Mouse (Mus musculus) stomach, postnatal 0 days (tissue): ENCODE data around the gene Scarf1. TPM values are rescaled to one million over a fixed set of nuclear protein-coding genes. Genes with fewer than 3 reads are reported as not detected.
A peak's percentile ranks its signal among the peaks of the same experiment; 100 is the strongest.

Experiments used
- ATAC-seq: fragments of 200-750 bp; cut with Nextera tagmentation; 2 replicates; pipeline ENCODE4 v1.8.0; 2017; ENCODE audit not compliant: low FRiP score, low TSS enrichment
- DNase-seq: peaks from one replicate; pipeline ENCODE4 v3.0.0-alpha.2; 2016; ENCODE audit warnings: low spot score
- H3K27ac ChIP-seq: fragments of 300-500 bp; sonication (generic); replicated peaks from 2 replicates; pipeline ENCODE4 v1.5.1; 2014; ENCODE audit warnings: mild to moderate bottlenecking, control low read depth
- H3K27me3 ChIP-seq: fragments of 300-500 bp; sonication (generic); 2 replicates; pipeline ENCODE4 v1.6.1; 2014; ENCODE audit warnings: low read length; ENCODE audit not compliant: control insufficient read depth, insufficient read depth
- H3K36me3 ChIP-seq: fragments of 300-500 bp; sonication (generic); 2 replicates; pipeline ENCODE4 v1.6.1; 2014; ENCODE audit warnings: low read length, mixed read lengths; ENCODE audit not compliant: control insufficient read depth, insufficient read depth
- H3K4me1 ChIP-seq: fragments of 300-500 bp; sonication (generic); replicated peaks from 2 replicates; pipeline ENCODE4 v1.6.1; 2014; ENCODE audit warnings: antibody characterized with exemption; ENCODE audit not compliant: control insufficient read depth, insufficient read depth
- H3K4me2 ChIP-seq: fragments of 300-500 bp; sonication (generic); replicated peaks from 2 replicates; pipeline ENCODE4 v1.6.1; 2014; ENCODE audit warnings: low read depth, mild to moderate bottlenecking, control low read depth, moderate library complexity
- H3K4me3 ChIP-seq: fragments of 300-500 bp; sonication (generic); 2 replicates; pipeline ENCODE4 v1.5.1; 2014; ENCODE audit warnings: low read depth, low read length, control low read depth
- H3K9ac ChIP-seq: fragments of 300-500 bp; sonication (generic); 2 replicates; pipeline ENCODE4 v1.6.1; 2014; ENCODE audit warnings: mild to moderate bottlenecking, low read length, control low read depth, mixed read lengths
- H3K9me3 ChIP-seq: fragments of 300-500 bp; sonication (generic); 2 replicates; pipeline ENCODE4 v1.6.1; 2016; ENCODE audit warnings: low read length; ENCODE audit not compliant: control insufficient read depth
- CTCF ChIP-seq: IDR thresholded peaks from 2 replicates; pipeline ENCODE4 v1.5.1; 2016; ENCODE audit warnings: antibody characterized with exemption, low read depth, mild to moderate bottlenecking, moderate library complexity
- EP300 ChIP-seq: optimal IDR thresholded peaks from 2 replicates; pipeline ENCODE3; 2016; ENCODE audit warnings: antibody characterized with exemption
- WGBS: fragments of 180-500 bp; shearing (Covaris S2); extraction: QIAGEN DNeasy Blood & Tissue Kit; methylation state at CpG from one replicate; pipeline ENCODE4 v1.1.7; 2014; 5-methylcytosine and 5-hydroxymethylcytosine counted together
- polyA plus RNA-seq: library from polyadenylated mRNA; unstranded; fragments of >200 nt; fragmentation: Nextera tagmentation; extraction: Ambion mirVana; gene quantifications from 2 replicates; pipeline ENCODE4 v1.2.1, GENCODE M21; 2015

Scarf1 gene
- polyA plus RNA-seq, 1 experiment from 2014 or later = 2.8 TPM

- no peaks in the 10 kb centered on the region for H3K27me3 ChIP-seq
- no peak overlapping the region for H3K4me3 ChIP-seq
- no peak for DNase-seq
- H3K4me1 ChIP-seq = no peaks in the 10 kb centered on the region; the same call in 1 of the 2 replicates
- no peak for ATAC-seq
- H3K9me3 ChIP-seq = no peaks in the 10 kb centered on the region
- TF ChIP-seq CTCF (no peak), EP300 (no peak)
- WGBS = 81% methylated on average over 9 of the region's 9 CpGs
- H3K27ac ChIP-seq = no peak overlapping the region
- no peak overlapping the region for H3K4me2 ChIP-seq
- no peak overlapping the region for H3K9ac ChIP-seq
- H3K36me3 ChIP-seq = no peaks in the 10 kb centered on the region
Measured at GRCm38 (mm10) chr11:75544713-75545112, 31.4 kb downstream of the Scarf1 start.

- Histone ChIP-seq H3K27ac (0 out of 2 replicates have a peak overlapping the region, but pooled peaks have one; percentile 40), H3K4me2 (no peak overlapping the region), H3K4me3 (no peak overlapping the region), H3K9me3 (no peaks in the 10 kb centered on the region), H3K4me1 (peaks cover 8% of the 10 kb centered on the region), H3K9ac (no peak overlapping the region), H3K36me3 (no peaks in the 10 kb centered on the region), H3K27me3 (no peaks in the 10 kb centered on the region)
- no peak for TF ChIP-seq EP300
- no peak for TF ChIP-seq CTCF
- DNase-seq (no peak), ATAC-seq (no peak)
- WGBS = 52% methylated on average over 4 of the region's 4 CpGs
Measured at GRCm38 (mm10) chr11:75546057-75546456, 32.7 kb downstream of the Scarf1 start.

GRCm38 (mm10) chr11:75549658-75550111, 36.3 kb downstream of the Scarf1 start:
- no peaks in the 10 kb centered on the region for H3K9me3 ChIP-seq
- H3K4me3 ChIP-seq = no peak overlapping the region
- no peak overlapping the region for H3K4me2 ChIP-seq
- WGBS = 33% methylated on average over 5 of the region's 5 CpGs
- H3K9ac ChIP-seq = no peak overlapping the region
- DNase-seq = no peak
- peaks cover 22% of the 10 kb centered on the region for H3K4me1 ChIP-seq
- H3K27ac ChIP-seq = peak overlapping the region; percentile 50; the same call in 1 of the 2 replicates
- no peak for TF ChIP-seq CTCF
- TF ChIP-seq EP300 = peak; percentile 51
- H3K27me3 ChIP-seq = no peaks in the 10 kb centered on the region
- no peaks in the 10 kb centered on the region; the same call in 1 of the 2 replicates for H3K36me3 ChIP-seq
- peak; percentile 36 for ATAC-seq

- WGBS = 41% methylated on average over 12 of the region's 12 CpGs
- Histone ChIP-seq H3K27me3 (no peaks in the 10 kb centered on the region), H3K27ac (peak overlapping the region; percentile 88), H3K4me1 (peaks cover 22% of the 10 kb centered on the region), H3K9me3 (no peaks in the 10 kb centered on the region), H3K4me2 (no peak overlapping the region), H3K4me3 (no peak overlapping the region), H3K9ac (no peak overlapping the region), H3K36me3 (no peaks in the 10 kb centered on the region; the same call in 1 of the 2 replicates)
- TF ChIP-seq EP300 (no peak), CTCF (no peak)
- peak; percentile 33 for ATAC-seq
- peak; percentile 56 for DNase-seq
Measured at GRCm38 (mm10) chr11:75550200-75550946, 37.0 kb downstream of the Scarf1 start.

GRCm38 (mm10) chr11:75551321-75551720, 38.0 kb downstream of the Scarf1 start:
- no peak overlapping the region for H3K4me3 ChIP-seq
- TF ChIP-seq CTCF (no peak), EP300 (no peak)
- peak; percentile 8; the same call in 1 of the 2 replicates for ATAC-seq
- 71% methylated on average over 5 of the region's 5 CpGs for WGBS
- no peaks in the 10 kb centered on the region for H3K9me3 ChIP-seq
- no peaks in the 10 kb centered on the region for H3K27me3 ChIP-seq
- H3K27ac ChIP-seq = peak overlapping the region; percentile 88
- H3K4me2 ChIP-seq = no peak overlapping the region
- H3K4me1 ChIP-seq = peaks cover 22% of the 10 kb centered on the region
- no peaks in the 10 kb centered on the region; the same call in 1 of the 2 replicates for H3K36me3 ChIP-seq
- H3K9ac ChIP-seq = no peak overlapping the region
- DNase-seq = no peak

GRCm38 (mm10) chr11:75551961-75552441, 38.7 kb downstream of the Scarf1 start:
- Histone ChIP-seq H3K4me2 (0 out of 2 replicates have a peak overlapping the region, but pooled peaks have one; percentile 23), H3K9ac (peak overlapping the region; percentile 31; the same call in 1 of the 2 replicates), H3K4me1 (peaks cover 22% of the 10 kb centered on the region), H3K27me3 (no peaks in the 10 kb centered on the region), H3K27ac (peak overlapping the region; percentile 88), H3K4me3 (no peak overlapping the region), H3K9me3 (no peaks in the 10 kb centered on the region), H3K36me3 (no peaks in the 10 kb centered on the region; the same call in 1 of the 2 replicates)
- WGBS = 37% methylated on average over 9 of the region's 9 CpGs
- peak; percentile 61 for DNase-seq
- TF ChIP-seq EP300 (no peak), CTCF (no peak)
- peak; percentile 79 for ATAC-seq
